Mouse (Mus musculus) heart, postnatal 0 days (tissue): ENCODE data around the gene Mccc1. TPM values are rescaled to one million over a fixed set of nuclear protein-coding genes. Genes with fewer than 3 reads are reported as not detected.

Experiments used
- ATAC-seq: fragments of 200-750 bp; cut with Nextera tagmentation; 2 replicates; pipeline ENCODE4 v1.8.0; 2017; ENCODE audit warnings: low read depth, moderate number of reproducible peaks, moderate library complexity; ENCODE audit not compliant: insufficient read depth
- DNase-seq: peaks from one replicate; pipeline ENCODE4 v3.0.0-alpha.2; 2016; ENCODE audit warnings: low spot score
- H3K27ac ChIP-seq: fragments of 300-500 bp; sonication (generic); 2 replicates; pipeline ENCODE4 v1.5.1; 2014; ENCODE audit warnings: low read depth, mild to moderate bottlenecking
- H3K27me3 ChIP-seq: fragments of 300-500 bp; sonication (generic); 2 replicates; pipeline ENCODE4 v1.6.1; 2014; ENCODE audit warnings: low read length, mixed read lengths; ENCODE audit not compliant: control insufficient read depth, insufficient read depth
- H3K36me3 ChIP-seq: fragments of 300-500 bp; sonication (generic); replicated peaks from 2 replicates; pipeline ENCODE4 v1.6.1; 2014; ENCODE audit warnings: low read length, mixed read lengths; ENCODE audit not compliant: control insufficient read depth, insufficient read depth
- H3K4me1 ChIP-seq: fragments of 300-500 bp; sonication (generic); 2 replicates; pipeline ENCODE4 v1.6.1; 2014; ENCODE audit warnings: antibody characterized with exemption; ENCODE audit not compliant: control insufficient read depth, insufficient read depth
- H3K4me2 ChIP-seq: fragments of 300-500 bp; sonication (generic); 2 replicates; pipeline ENCODE4 v1.6.1; 2014; ENCODE audit warnings: low read depth, mild to moderate bottlenecking, low read length, moderate library complexity
- H3K4me3 ChIP-seq: fragments of 300-500 bp; sonication (generic); 2 replicates; pipeline ENCODE4 v1.5.1; 2014; ENCODE audit warnings: low read depth, low read length
- H3K9ac ChIP-seq: fragments of 300-500 bp; sonication (generic); replicated peaks from 2 replicates; pipeline ENCODE4 v1.6.1; 2014; ENCODE audit warnings: low read depth, low read length, mixed read lengths
- H3K9me3 ChIP-seq: fragments of 300-500 bp; sonication (generic); replicated peaks from 2 replicates; pipeline ENCODE4 v1.6.1; 2016; ENCODE audit warnings: low read length; ENCODE audit not compliant: control insufficient read depth
- CTCF ChIP-seq: IDR thresholded peaks from 2 replicates; pipeline ENCODE4 v1.5.1; 2016; ENCODE audit warnings: antibody characterized with exemption, control low read depth, low read depth
- EP300 ChIP-seq: IDR thresholded peaks from 2 replicates; pipeline ENCODE4 v1.6.1; 2016; ENCODE audit warnings: antibody characterized with exemption, low read depth
- WGBS: fragments of 180-500 bp; shearing (Covaris S2); extraction: QIAGEN DNeasy Blood & Tissue Kit; methylation state at CpG from one replicate; pipeline ENCODE4 v1.1.7; 2014; 5-methylcytosine and 5-hydroxymethylcytosine counted together
- polyA plus RNA-seq: library from polyadenylated mRNA; unstranded; fragments of >200 nt; fragmentation: Nextera tagmentation; extraction: Ambion mirVana; gene quantifications from 2 replicates; pipeline ENCODE4 v1.2.1, GENCODE M21; 2015
- total RNA-seq: library from RNA; depleted of rRNA; stranded (reverse); fragments of >200 nt; gene quantifications from 2 replicates; pipeline ENCODE4 v1.2.3, GENCODE M21; 2014; ENCODE audit warnings: low replicate concordance

Gene Mccc1
- total and polyA plus RNA-seq, 2 experiments from 2014 or later, result 8.6 to 79.3 TPM

GRCm38 (mm10) chr3:35972985-35973384 lies 27.5 kb downstream of the Mccc1 start:
- ATAC-seq (peak; percentile 72), DNase-seq (no peak)
- peaks cover 72% of the 10 kb centered on the region for H3K36me3 ChIP-seq
- no peaks in the 10 kb centered on the region for H3K27me3 ChIP-seq
- H3K4me2 ChIP-seq, result no peak overlapping the region
- H3K4me3 ChIP-seq, result no peak overlapping the region
- TF ChIP-seq EP300, result no peak
- peak; percentile 67 for TF ChIP-seq CTCF
- H3K4me1 ChIP-seq, result no peaks in the 10 kb centered on the region
- H3K27ac ChIP-seq, result no peak overlapping the region
- H3K9me3 ChIP-seq, result no peaks in the 10 kb centered on the region
- WGBS, result 82% methylated on average over 4 of the region's 4 CpGs
- no peak overlapping the region for H3K9ac ChIP-seq

GRCm38 (mm10) chr3:35971149-35971548 lies 29.3 kb downstream of the Mccc1 start:
- no peaks in the 10 kb centered on the region for H3K27me3 ChIP-seq
- H3K27ac ChIP-seq, result no peak overlapping the region
- WGBS, result 90% methylated on average over 12 of the region's 12 CpGs
- H3K9me3 ChIP-seq, result no peaks in the 10 kb centered on the region
- DNase-seq (no peak), ATAC-seq (no peak)
- H3K4me3 ChIP-seq, result no peak overlapping the region
- no peak for TF ChIP-seq CTCF
- TF ChIP-seq EP300, result no peak
- H3K4me1 ChIP-seq, result no peaks in the 10 kb centered on the region
- peaks cover 65% of the 10 kb centered on the region for H3K36me3 ChIP-seq
- no peak overlapping the region for H3K4me2 ChIP-seq
- H3K9ac ChIP-seq, result no peak overlapping the region

- ATAC-seq (no peak), DNase-seq (no peak)
- 84% methylated on average over 4 of the region's 4 CpGs for WGBS
- H3K4me3 ChIP-seq, result no peak overlapping the region
- peaks cover 58% of the 10 kb centered on the region for H3K36me3 ChIP-seq
- no peak overlapping the region for H3K4me2 ChIP-seq
- no peak for TF ChIP-seq EP300
- TF ChIP-seq CTCF, result no peak
- no peaks in the 10 kb centered on the region for H3K9me3 ChIP-seq
- no peak overlapping the region for H3K9ac ChIP-seq
- H3K4me1 ChIP-seq, result no peaks in the 10 kb centered on the region
- no peak overlapping the region for H3K27ac ChIP-seq
- no peaks in the 10 kb centered on the region for H3K27me3 ChIP-seq
Observed at GRCm38 (mm10) chr3:35970441-35970840, 30.0 kb downstream of the Mccc1 start.

GRCm38 (mm10) chr3:35967366-35967921 lies 33.0 kb downstream of the Mccc1 start:
- H3K4me1 ChIP-seq, result no peaks in the 10 kb centered on the region
- no peak overlapping the region for H3K27ac ChIP-seq
- DNase-seq (no peak), ATAC-seq (no peak)
- no peak overlapping the region for H3K4me3 ChIP-seq
- peaks cover 59% of the 10 kb centered on the region for H3K36me3 ChIP-seq
- H3K27me3 ChIP-seq, result no peaks in the 10 kb centered on the region
- H3K4me2 ChIP-seq, result no peak overlapping the region
- H3K9me3 ChIP-seq, result no peaks in the 10 kb centered on the region
- TF ChIP-seq EP300 (no peak), CTCF (no peak)
- WGBS, result 87% methylated on average over 8 of the region's 8 CpGs
- no peak overlapping the region for H3K9ac ChIP-seq

GRCm38 (mm10) chr3:35966493-35966892 lies 34.0 kb downstream of the Mccc1 start:
- Histone ChIP-seq H3K4me3 (no peak overlapping the region), H3K4me1 (no peaks in the 10 kb centered on the region), H3K27me3 (no peaks in the 10 kb centered on the region), H3K9me3 (no peaks in the 10 kb centered on the region), H3K4me2 (no peak overlapping the region), H3K27ac (no peak overlapping the region), H3K9ac (no peak overlapping the region), H3K36me3 (peaks cover 55% of the 10 kb centered on the region)
- ATAC-seq (no peak), DNase-seq (no peak)
- 81% methylated on average over 2 of the region's 2 CpGs for WGBS
- no peak for TF ChIP-seq EP300
- no peak for TF ChIP-seq CTCF

- no peak for TF ChIP-seq EP300
- no peak for TF ChIP-seq CTCF
- no peak for ATAC-seq
- 66% methylated on average over 4 of the region's 4 CpGs for WGBS
Observed at GRCm38 (mm10) chr3:35964928-35965327, 35.5 kb downstream of the Mccc1 start.

More at GRCm38 (mm10) chr3:35964928-35965327, 35.5 kb downstream of the Mccc1 start:
- Histone ChIP-seq H3K4me3 (no peak overlapping the region), H3K36me3 (peaks cover 62% of the 10 kb centered on the region), H3K9ac (no peak overlapping the region), H3K27me3 (no peaks in the 10 kb centered on the region), H3K27ac (no peak overlapping the region), H3K9me3 (no peaks in the 10 kb centered on the region), H3K4me1 (no peaks in the 10 kb centered on the region), H3K4me2 (no peak overlapping the region)
- no peak for DNase-seq
